Mouse (Mus musculus): ENCODE measurements at regions not wholly inside any gene's neighbourhood (a gene's known extent, or its start where the extent isn't known, plus 50 kb on each side); places are given as distances from the start of the nearest gene placed in this dataset.

GRCm38 (mm10) chr8:82476708-82477425 is 73.8 kb upstream of the Il15 start:
- no peak for DNase-seq (ENCODE audit: low spot score)

DNA sequence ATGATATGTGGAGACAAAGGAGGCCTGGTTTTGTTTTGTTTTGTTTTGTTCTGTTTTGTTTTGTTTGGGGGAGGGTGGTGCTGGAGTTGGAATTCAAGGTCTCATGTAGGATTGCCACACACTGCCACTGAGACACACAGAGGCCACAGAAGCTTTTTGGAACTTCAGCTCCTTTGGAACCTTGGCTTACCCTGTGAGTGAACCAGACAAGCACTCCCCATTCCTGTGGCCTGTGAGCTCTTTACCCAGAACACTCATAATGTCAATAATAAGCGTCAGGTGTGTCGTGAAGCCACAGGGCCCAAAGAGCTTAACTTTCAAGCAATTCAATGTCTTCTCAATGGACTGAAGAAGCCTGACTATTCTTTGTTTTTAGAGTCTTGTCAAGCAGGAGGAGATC is 70.2 kb upstream of the Il15 start:
- DNase-seq (ENCODE audit: low spot score) = no peak

DNA sequence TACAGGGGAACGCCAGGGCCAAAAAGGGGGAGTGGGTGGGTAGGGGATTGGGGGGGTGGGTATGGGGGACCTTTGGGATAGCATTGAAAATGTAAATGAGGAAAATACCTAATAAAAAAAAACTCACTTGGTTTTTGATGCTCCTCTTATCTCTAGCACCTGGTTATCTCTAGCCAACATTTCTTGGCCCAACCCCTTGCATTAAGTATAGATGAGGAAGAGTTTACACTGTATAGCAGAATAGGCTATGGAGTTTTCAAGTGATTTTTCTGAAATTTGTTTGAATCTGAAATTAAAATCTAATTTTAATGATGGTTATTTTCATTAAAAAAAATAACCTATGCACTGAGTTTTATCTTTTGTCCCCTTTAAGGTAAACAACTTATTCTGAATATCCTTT is 68.8 kb upstream of the Il15 start:
- no peak for DNase-seq (ENCODE audit: low spot score)

GRCm38 (mm10) chr8:82469824-82470223 is 66.8 kb upstream of the Il15 start:
- DNase-seq (ENCODE audit: low spot score) = no peak

GRCm38 (mm10) chr8:82462841-82463240 is 59.8 kb upstream of the Il15 start:
- DNase-seq (ENCODE audit: low spot score) = no peak

- DNase-seq (ENCODE audit: low spot score) = no peak
These were observed 56.0 kb upstream of the Il15 start for GRCm38 (mm10) chr8:82459007-82459406.

GRCm38 (mm10) chr8:82454056-82454455 is 51.0 kb upstream of the Il15 start:
- no peak for DNase-seq (ENCODE audit: low spot score)
